Mouse (Mus musculus) T-cell, adult 2 months (primary cell): Measurements from ENCODE around the gene Gm5728.
"Not testable (repeated sequence)": the region's sequence is repeated elsewhere in the genome, so short reads cannot be mapped to it uniquely, and the experiment has no call there.

ENCODE experiments used
- DNase-seq: peaks from one replicate; pipeline ENCODE4 v3.0.0; 2022; ENCODE audit warnings: low spot score

The Gm5728 gene

GRCm38 (mm10) chr7:20375310-20375709, at the start of gene Gm5728:
TSS of gene Gm5728 (minus strand) at chr7:20375410.
- DNase-seq, result not testable (repeated sequence)

GRCm38 (mm10) chr7:20417642-20418041, 42.4 kb upstream of the Gm5728 start, which contains the start of gene Vmn1r100:
TSS of gene Vmn1r100 (plus strand) at chr7:20417942.
- not testable (repeated sequence) for DNase-seq

DNA sequence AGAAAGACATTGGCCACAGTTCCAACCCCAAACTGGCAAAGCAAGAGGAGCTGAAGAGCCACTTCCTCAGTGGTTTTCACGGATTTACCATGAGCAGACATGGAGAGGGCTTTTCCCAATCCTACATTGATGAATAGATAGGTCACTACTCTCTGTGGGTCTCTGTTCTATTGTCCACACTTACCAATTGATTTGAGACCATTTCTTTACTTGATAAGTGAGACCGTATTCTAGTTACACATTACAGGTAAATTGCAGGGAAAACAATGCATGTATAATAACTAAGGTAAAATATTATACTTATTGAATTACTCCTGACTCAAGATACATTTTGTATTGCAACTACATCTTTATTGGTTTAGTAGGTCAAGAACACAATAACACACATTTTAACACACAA, 41.2 kb downstream of the Gm5728 start, which contains the start of gene Gm4133:
Gm4133 (minus strand) TSS at position 101 of the 400 bp plus-strand sequence.
- DNase-seq, result not testable (repeated sequence)
